Mouse (Mus musculus) heart, postnatal 4 days (tissue): ENCODE results near the gene Plin2. TPM values are rescaled to one million over a fixed set of nuclear protein-coding genes. Genes with fewer than 3 reads are reported as not detected.
A peak's percentile ranks its signal among the peaks of the same experiment; 100 is the strongest.
"Not testable (repeated sequence)": the region's sequence is repeated elsewhere in the genome, so short reads cannot be mapped to it uniquely, and the experiment has no call there.

Experiments used
- DNase-seq: peaks from one replicate; pipeline ENCODE4 v3.0.0; 2021
- total RNA-seq, 2 experiments: library from RNA; stranded (reverse); gene quantifications; 2 replicates each; pipeline ENCODE4 v1.2.3; 2021

The Plin2 gene
- total RNA-seq, 2 experiments from 2014 or later, result 99.8 to 104 TPM

DNA sequence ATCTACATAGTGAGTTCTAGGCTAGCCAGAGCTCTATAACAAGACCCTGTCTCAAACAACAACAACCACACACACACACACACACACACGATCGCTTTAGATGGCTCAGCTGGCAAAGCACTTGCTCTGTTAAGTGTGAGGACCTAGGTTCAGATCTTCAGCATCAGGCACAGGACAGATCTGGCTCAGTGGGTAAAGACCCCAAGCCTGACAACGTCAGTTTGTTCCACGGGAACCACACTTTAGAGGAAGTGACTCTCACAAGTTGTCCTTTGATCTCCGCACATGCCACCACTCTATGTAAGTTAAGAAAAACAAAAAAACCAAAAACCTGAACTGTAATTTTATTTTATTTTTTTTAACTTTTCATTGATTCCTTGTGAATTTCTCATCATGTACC, 13.4 kb upstream of the Plin2 start:
- DNase-seq, result no peak

GRCm38 (mm10) chr4:86681846-86682245, 12.0 kb upstream of the Plin2 start:
- DNase-seq, result no peak

DNA sequence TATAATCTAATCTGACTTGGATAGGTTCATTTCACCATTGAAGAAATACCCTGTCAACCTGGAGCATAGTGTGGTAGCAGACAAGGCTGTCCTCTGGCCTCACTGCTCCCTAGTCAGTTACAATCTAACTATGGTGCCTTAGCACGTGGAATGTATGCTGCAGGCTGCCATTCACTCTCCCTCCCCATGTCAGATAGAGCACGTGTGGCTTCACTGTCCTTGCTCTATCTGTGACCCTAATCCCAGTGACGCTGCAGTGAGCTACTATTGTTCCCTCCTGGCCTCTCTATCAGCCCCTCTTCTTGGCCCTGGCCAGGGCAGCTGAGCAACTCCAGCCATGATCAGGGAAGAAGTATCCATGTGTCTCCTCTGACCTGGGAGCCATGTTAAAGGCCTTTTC, 11.6 kb upstream of the Plin2 start:
- no peak for DNase-seq

DNA sequence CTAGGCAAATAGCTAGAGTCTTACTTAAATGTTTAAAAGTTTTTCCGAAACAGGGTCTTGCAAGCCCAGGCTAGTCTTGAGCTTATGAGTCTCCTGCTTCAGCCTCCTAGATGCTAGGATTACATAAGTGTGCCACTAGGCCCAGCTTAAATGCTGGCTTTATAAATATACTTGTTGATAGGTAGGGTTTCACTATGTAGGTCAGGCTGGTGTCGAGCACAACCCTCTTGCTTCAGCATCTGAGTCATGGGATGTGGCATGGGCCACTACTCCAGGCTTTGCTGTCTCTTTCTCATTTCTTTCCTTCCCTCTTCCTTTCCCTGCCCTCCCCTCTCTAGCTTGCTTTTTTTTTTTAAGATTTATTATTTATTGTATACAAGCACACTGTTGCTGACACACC, 9.8 kb upstream of the Plin2 start:
- no peak for DNase-seq

DNA sequence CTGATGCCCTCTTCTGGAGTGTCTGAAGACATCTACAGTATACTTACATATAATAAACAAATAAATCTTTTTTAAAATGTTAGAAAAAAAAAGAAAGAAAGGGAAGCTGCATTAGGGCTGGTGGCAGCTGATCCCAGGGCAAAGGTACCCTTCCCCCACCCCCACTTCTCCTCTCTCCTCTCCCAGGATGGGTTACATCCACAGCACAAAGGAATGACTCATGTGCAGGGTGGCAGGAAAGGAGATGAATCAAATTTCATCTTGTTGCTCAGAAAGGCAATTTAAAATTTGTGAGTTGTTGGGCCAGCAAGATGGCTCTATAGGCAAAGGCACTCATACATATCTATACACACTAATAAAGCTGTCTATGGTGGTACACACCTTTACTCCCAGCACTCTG, 6.9 kb upstream of the Plin2 start:
- DNase-seq, result no peak

- DNase-seq, result not testable (repeated sequence)
These were observed 4.9 kb upstream of the Plin2 start for GRCm38 (mm10) chr4:86674739-86675138.

GRCm38 (mm10) chr4:86674150-86674549, 4.3 kb upstream of the Plin2 start:
- not testable (repeated sequence) for DNase-seq

DNA sequence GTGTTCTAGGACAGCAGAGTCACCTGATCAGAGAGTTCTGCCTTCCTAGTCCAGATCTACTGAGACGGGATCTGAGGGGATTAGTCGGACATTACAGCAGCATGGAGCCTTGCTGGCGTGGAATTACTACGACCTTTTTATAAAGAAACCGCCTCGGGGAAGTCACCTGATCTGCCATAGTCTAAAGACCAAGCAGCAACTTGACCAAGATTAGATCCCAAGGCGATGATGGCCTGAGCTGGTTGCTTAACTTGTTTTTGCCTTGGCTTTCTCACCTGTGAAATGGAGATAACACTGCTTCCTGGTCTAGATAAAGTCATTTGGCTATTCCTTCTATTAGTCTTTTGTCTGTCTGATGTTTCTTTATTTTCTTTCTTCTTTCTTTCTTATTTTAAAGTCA, 2.6 kb upstream of the Plin2 start:
- no peak for DNase-seq

DNA sequence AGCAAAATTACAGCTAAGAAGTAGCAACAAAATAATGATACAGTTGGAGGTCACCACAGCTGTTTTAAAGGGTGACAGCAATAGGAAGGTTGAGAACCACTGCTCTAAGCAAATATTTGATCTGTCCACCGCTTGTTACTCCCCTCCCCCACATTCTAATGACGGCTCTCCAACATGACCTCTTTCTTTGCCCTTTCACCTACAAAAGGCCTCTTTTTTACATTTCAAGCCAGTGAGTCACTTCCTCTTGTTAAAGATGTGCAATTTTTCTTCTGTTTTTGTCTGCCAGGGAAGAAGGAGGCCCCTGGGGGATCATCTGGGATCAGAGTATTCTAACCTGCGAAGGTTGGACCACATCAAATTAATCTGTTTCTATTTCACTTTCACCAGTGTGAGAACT, 1.9 kb upstream of the Plin2 start:
- no peak for DNase-seq

GRCm38 (mm10) chr4:86670582-86671306, 884 bp upstream of the Plin2 start:
- DNase-seq, result no peak

DNA sequence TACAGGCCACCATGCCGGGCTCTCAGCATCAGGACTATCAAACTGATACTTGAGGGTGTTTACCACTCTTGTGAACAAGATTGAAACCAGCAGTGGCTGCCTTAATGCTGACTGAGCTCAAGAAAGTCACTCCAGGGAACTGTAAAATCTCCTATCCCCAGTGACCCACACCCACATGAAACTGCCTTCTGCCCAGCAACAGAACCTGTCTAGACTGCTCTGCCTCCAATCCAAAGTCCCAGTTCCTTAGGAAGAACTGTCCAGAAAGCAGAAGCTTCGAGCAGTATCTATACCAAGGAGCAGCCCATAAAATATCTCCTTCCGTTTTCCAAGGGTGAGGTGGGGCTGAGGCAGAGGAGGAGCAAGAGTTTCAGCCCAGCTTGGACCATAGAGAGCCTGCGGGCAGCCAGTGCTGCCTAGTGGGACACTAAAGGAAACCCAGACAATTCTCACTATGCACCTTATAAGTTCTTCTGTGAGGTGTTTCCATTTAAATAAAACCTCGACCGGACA, 563 bp downstream of the Plin2 start:
- DNase-seq, result not testable (repeated sequence)

DNA sequence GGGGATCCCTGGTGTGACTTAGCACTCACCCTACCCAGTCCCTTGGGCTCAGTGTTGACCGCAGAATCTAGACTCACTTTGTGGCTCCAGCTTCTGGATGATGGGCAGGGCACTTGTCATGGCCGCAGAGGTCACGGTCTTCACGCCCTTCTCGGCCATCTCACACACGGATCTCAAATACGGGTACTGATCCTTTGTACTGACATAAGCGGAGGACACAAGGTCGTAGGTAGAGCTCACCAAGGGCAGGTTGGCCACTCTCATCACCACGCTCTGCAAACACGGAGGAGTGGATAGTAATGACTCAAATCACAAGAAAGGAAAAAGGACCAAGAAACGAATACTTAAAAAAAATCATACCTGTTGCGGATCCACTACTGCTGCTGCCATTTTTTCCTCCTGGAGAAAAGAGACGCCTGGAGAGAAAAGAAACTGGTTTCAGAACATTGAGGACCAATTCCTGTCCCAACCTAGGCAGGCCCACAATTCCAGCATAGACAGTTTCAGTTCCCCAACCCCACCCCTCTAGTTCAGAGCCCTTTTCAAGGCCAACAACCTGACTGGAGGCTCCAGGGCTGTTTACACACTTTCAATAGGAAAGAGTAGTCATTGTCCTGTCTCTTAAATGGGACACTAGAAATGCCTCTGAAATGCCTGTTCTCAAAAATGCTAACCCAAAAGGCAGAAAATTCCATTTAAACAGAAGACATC, 1.4 kb downstream of the Plin2 start:
- DNase-seq, result no peak

- DNase-seq, result no peak
These were observed 4.3 kb downstream of the Plin2 start for GRCm38 (mm10) chr4:86665596-86665995.

DNA sequence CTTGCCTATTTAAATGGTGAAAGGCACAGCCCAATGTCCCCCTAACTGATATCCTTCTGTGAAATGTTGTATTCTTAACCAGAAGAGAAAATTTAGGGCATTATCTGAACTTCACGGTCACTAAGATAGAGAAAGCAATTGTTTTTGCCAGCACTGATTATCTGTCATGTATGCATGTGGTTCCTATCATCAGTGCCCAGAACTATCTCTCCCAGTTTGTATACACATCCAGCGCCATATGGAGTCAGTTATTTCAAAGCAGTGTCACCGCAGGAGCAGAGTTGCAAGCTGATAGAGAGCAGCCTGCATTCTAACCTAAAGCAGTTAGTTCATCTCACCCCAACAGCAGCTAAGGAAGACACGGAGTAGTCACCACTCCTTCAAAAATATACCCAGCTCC, 5.9 kb downstream of the Plin2 start:
- DNase-seq, result no peak

GRCm38 (mm10) chr4:86657176-86657575, 12.7 kb downstream of the Plin2 start:
- DNase-seq, result peak; percentile 54

DNA sequence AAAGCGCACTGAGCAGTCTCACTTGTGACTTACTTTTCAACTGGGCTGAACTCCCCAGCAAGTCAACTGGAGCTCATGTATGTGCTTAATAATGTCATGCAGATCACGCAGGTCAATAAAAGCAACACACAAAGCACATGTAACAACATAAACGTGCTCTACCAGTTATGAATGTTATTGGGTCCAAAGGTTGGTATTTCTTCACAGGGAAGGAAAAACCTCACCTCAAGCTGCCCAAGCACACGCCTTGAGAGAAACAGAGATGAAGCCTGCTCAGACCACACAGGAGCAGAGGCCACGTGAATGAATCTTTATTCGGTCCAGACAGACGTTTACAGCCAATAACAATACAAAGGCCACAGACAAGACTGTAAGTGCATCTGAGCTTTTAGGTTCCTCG, 13.4 kb downstream of the Plin2 start:
- DNase-seq, result not testable (repeated sequence)

DNA sequence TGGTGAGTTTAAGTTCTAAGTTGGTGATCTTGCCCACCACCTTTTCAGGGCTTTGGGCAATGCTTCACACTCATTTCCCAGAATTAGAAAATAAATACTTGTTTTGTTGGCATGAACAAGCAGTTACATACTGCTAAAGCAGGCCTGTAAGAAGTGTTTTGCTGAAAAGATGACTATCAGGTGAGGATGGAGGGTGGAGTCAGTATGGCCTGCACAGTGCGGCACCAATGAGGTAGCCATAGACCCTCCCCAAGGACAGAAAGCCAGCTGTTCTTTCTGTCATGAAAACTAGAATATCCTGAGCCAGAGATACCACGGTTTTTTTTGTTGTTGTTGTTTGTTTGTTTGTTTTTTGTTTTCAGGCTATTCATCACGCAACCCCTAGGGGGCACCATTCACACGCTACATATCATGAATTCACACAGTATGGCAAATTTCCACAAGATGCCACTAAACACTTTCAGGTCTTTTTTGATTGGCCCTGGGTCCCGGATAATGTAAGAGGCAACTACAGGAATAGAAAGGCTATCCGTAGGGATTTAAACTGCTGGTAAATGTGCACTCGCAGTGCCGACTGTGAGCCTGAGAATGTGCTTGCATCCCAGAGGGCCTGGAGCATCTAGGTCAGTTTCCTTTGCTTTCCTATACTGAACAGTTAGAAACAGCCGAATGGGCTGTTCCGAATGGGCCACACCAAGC, 18.0 kb downstream of the Plin2 start:
- DNase-seq, result peak; percentile 23

DNA sequence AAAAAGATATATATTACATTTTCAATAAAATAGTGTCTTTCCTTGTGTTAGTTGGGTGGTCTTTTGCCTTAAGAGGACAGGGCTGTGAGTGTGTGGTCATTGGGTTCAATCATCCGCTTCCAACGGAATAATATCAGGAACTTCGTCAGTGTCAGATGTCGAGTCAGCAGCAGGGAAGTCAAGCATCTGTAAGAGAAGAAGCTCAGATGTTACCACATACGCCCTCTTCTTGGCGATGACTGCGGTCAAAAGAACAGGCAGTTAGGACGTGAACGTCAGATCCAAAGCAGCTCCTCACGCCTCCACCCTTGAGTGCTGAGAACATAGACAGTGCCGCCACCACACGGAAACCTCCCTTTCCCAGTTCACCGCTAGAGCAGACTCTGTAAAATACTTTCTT, 21.5 kb downstream of the Plin2 start:
- not testable (repeated sequence) for DNase-seq

GRCm38 (mm10) chr4:86637561-86637960, 32.3 kb downstream of the Plin2 start:
- DNase-seq, result not testable (repeated sequence)

DNA sequence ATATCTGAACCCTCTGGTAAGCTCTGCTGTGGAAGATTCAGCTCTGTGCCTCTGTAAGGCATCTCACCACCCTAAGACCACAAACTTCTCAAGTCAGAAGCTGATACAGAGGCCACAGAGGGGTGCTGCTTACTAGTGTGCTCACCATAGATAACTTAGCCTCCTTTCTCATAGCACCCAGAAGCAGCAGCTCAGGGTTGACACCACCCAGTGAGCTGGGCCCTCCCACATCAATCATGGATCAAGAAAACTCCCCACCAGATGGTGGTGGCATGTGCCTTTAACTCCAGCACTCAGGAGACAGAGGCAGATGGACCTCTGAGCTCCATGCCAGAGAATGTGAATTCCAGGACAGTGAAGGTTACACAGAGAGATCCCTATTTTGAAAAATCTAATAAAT, 35.0 kb downstream of the Plin2 start:
- DNase-seq, result not testable (repeated sequence)

DNA sequence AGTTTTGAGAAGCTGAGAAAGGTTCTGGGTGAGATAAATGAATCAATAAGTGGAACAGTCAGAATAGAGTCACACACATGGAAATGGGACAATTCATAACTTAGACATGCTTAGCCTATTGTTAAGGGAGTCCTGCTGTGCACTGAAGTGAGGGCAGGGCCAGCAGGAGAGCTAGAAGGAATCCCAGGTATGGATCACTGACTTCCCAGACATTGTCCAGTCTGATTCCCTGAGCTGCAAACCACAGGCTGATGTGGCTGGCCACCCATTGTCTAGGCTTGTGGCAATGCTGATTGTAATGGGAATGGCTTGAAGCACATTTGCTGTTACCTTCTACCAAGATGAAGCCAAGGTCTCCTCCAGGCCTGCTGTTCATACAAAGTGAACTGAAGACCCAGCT, 35.5 kb downstream of the Plin2 start:
- DNase-seq, result not testable (repeated sequence)

DNA sequence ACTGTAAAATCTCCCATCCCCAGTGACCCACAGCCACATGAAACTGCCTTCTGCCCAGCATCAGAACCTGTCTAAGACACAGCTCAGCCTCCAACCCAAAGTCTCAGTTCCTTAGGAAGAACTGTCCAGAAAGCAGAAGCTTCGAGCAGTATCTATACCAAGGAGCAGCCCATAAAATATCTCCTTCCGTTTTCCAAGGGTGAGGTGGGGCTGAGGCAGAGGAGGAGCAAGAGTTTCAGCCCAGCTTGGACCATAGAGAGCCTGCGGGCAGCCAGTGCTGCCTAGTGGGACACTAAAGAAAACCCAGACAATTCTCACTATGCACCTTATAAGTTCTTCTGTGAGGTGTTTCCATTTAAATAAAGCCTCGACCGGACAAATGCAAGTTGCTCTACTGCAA, 37.3 kb downstream of the Plin2 start:
- not testable (repeated sequence) for DNase-seq

DNA sequence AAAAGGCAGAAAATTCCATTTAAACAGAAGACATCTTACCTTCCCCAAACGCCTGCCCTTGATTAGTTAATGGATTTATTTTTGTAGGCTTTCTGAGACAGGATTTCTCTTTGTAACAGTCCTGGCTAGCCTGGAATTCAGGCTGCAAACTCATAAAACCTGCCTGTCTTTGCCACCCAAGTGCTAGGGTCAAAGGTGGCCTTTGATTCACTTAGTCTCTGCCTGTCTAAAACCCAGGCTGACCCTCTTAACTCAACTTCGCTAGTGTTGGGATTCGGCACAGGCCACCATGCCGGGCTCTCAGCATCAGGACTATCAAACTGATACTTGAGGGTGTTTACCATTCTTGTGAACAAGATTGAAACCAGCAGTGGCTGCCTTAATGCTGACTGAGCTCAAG, 38.0 kb downstream of the Plin2 start:
- DNase-seq, result no peak
